Mouse (Mus musculus) CD4-positive, CD25-positive, alpha-beta regulatory T cell, adult 4 months (primary cell): ENCODE measurements around the gene Serac1. TPM values are rescaled to one million over a fixed set of nuclear protein-coding genes. Genes with fewer than 3 reads are reported as not detected.

Experiments used
- ATAC-seq: one replicate; pipeline ENCODE4 v1.8.0; 2017
- polyA plus RNA-seq, 2 experiments: library from polyadenylated mRNA; unstranded; fragments of 100-300 nt; shearing (Covaris generic); gene quantifications; one replicate each; pipeline ENCODE4 v1.2.1; 2017

Gene Serac1
- polyA plus RNA-seq, 2 experiments from 2014 or later = 1.4 to 2.3 TPM

GRCm38 (mm10) chr17:6002563-6002962 is 77.0 kb downstream of the Serac1 start:
- no peak for ATAC-seq

DNA sequence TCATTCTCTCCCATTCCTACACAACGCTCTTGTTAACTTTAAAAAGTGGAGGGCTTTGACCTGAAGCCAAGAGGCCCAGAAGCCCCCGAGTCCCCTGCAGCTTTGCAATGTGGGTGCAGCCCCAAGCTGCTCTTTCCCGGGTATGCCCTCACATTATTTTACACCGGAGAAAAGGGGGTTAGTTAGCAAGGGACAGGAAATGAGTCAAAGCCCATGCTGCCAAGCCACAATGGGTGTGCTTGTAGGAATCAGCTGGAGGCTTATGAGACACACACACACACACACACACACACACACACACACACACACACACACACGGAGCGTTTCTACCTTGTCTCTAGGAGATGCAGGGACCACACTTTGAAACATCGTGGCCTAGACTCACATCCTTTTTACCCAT is 77.7 kb downstream of the Serac1 start:
- peak; percentile 14 for ATAC-seq

DNA sequence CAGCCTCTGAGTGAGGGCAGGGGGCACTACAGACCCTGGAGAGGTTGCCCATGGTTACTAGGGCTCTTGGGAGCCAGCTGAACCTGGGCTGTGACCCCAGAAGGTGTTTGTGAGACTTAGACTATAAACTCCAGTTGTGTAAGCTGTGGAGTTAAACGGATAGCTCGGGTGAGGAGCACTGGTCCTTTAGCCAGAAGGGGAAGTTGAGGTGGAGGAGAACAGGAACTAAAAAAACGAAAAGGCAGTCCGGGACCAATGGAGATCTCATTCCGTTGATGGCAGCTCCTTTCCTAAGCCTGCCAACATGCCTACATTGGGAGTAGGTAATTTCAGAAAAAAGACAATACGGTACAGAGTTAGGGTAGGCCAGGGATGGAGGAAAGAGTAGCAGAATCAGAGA is 78.2 kb downstream of the Serac1 start:
- no peak for ATAC-seq

DNA sequence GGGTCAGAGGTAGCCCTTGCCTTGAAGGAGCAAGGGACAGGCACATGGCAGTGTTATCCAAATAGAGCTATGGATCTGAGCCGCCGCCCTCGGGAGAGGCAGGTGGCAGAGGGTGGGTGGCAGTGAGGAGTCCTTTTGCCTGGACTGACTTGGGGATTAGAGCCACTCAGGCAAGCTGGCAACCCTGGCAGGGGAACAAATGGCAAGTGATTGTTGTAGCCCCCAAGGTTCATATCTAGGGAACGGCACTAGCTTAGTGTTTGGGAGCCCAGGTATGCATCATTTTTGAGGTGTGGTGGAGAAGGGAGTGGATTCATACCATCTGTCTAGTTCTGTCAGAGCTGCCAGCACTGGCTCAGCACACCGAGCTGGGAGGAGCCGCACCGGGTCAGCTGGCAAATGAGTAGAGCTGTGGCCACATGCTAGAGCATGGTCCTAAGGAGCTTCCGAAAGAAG is 78.6 kb downstream of the Serac1 start:
- no peak for ATAC-seq

DNA sequence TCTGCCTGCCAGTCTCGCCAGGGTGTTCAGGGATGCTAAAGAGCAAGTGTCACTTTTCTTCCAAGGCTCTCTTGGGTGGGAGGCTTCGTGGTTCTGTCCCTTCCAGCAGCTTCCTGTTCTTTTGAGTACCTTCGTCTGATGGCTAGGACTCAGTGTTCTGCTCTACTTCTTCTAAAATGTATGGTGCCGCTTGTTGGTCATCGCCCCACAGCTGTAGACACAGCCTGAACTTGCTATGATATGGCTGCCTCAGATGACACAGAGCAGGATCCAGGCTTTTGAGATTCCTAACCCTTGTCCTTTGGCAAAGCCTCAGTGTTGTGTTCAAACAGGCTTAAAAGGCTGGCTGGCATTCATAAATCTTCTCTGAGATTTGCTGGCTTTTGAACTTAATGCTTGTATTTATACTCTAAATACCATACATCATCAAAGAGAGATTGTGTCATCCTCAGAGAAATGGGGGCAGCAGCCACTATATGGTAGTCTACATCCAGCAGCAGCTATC is 80.5 kb downstream of the Serac1 start:
- no peak for ATAC-seq

DNA sequence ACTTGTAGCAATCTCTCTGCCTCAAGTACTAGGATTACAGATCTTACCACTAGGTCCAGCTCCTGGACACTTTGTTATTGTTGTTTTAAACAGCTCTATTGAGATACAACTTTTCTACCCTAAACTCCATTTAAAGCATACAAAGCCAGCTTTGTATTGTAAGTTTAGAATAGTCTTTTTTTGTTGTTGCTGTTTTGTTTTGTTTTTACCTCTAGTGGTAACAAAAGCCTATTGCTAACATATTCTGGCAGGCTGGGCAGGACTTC is 81.4 kb downstream of the Serac1 start:
- no peak for ATAC-seq

DNA sequence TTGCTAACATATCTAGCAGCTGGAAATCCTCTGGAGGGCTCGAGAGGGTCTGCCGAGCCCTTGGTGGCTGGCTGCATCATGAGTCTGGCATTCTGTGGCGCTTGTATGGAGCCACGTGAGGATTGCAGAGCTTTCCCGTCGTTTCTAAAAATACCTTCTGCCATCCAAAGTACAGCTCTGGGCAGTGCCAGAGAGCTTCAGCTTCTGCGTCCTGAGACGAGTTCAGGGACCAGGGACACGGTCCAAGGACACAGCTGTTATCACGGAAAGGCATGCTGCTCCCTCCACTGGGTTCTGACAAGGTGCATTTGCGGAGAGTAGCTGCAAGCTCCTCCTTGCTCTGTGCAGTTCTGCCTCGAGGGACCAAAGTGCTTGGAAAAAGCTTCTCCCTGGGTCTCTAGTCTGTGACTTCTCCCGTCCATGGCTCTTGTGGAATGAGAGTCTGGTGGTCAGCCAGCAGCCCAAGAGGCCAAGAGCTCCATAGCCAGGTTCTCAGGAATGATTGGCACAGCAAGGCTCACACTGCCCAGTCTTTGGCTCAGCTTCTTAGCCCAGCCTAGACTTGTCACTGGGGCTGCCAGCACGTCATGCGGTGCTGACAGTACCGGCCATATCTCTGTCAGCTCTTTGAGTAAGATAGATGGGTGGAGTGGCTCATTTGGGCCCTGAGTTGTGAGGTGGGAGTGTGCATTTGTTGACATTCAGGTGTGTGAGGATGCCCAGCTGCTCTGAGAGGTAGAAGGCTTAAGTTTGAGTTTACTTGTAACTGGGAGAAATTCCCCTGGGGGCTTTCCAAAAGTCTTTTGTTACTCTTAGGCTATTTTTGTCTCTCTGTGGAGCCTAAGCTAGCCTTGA is 81.9 kb downstream of the Serac1 start:
- no peak for ATAC-seq

DNA sequence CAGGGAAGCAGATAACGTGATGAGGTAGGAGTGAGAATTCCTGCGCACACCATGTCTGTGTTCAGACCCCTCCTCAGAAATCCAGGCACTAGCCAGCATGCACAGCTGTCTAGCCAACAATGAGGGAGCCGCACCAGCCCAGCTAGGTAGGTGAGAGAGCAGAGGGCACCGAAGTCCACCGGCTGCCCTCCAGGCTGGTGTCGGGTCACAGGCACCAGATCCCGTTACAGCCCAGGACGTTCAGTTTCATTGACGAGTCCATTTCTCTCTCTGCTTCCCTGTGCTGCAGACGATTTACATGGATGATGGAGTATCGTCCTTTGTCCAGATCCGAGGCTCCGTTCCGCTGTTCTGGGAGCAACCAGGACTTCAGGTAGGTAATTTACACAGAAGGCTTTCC is 83.0 kb downstream of the Serac1 start:
- ATAC-seq = no peak

- no peak for ATAC-seq
These were observed 84.9 kb downstream of the Serac1 start for GRCm38 (mm10) chr17:5994606-5995005.

DNA sequence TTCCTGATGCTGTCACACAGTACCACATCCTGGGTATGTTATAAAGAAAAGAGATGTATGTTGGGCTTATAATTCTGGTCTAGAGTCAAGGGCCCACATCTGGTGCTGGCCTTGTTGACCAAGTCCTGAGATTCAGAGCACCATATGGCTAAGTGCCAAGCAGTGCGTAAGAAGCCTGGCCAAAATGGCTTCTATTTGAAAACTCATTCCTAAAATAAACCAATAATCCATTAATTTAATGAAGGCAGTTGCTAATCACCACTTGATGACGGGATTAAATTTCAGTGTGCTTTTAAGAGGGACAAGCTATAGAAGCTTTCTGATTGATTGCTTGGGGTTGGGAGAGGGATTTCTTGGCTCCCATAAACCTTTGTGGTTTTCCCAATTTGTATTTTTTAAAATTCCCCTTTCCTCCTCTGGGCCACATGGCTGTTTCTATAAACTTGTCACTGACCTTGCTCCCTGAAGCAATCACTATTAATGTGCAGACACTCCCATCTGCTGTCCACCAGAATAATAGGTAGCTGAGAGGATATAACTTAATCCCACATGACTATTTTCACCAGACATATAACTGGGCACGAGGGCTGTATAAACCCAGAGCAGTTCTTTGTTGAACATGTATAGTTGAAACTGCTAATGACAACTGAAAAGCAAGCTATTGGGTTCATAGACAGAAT is 85.8 kb downstream of the Serac1 start:
- ATAC-seq = no peak

DNA sequence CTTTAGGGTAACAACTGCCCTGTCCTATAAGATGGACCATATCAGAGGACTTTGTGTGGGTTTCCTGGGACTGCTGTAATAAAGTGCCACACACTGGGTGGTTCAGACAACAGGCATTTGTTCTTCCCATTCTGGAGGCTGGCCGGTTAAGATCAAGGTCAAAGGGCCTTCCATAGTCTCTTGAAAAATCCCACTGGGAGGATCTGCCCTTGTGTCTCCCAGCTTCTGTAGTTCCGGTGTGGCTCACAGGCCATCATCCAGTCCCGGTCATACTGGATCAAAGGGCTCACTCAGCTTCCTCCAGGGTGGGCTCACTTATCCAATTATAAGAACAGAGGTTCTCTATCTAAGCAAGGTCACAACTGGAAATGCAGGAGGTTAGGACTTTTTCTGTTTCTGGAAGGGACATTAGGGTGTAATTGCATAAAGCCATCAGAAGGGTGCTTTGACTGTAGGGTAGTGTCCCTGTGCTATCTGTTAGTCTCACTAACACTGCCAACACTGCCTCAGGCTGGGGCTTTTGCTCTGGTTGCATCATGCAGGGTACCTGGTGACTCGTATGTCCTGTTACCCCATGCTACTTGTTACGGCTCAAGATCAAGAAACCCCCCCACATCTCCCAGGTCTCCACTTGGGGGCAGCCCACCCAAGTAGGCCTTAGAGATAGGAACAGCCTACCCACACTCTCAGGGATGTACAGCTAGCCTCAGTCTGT is 86.5 kb downstream of the Serac1 start:
- ATAC-seq = no peak

Other genes with a start within 250 kb of the Serac1 start
- 1 to 10 TPM; 4.3 to 4.9 TPM for gene Snx9, start 238.4 kb downstream of the Serac1 start, polyA plus RNA-seq
- gene Synj2, start 138.5 kb downstream of the Serac1 start, polyA plus RNA-seq = 10 to 100 TPM; 11.3 to 19.9 TPM
- 10 to 100 TPM; 93.2 to 94.5 TPM for gene Gtf2h5, start within 50 bp of the Serac1 start, polyA plus RNA-seq
- 10 to 100 TPM; 23.5 to 48.7 TPM for gene Tulp4, start 26.7 kb upstream of the Serac1 start, polyA plus RNA-seq
- 10 to 100 TPM; 14.7 to 19.1 TPM for gene Tmem181a, start 177.1 kb upstream of the Serac1 start, polyA plus RNA-seq
- gene Dynlt1a, start 237.8 kb upstream of the Serac1 start, polyA plus RNA-seq = 10 to 100 TPM; 10.7 to 10.9 TPM